Mouse (Mus musculus) midbrain, embryonic 14.5 days (tissue): ENCODE data around the gene Dscam. TPM values are rescaled to one million over a fixed set of nuclear protein-coding genes. Genes with fewer than 3 reads are reported as not detected.

Experiments
- ATAC-seq: fragments of 200-750 bp; cut with Nextera tagmentation; 2 replicates; pipeline ENCODE4 v1.8.0; 2017; ENCODE audit warnings: moderate number of reproducible peaks, moderate library complexity; ENCODE audit not compliant: low FRiP score, low TSS enrichment
- DNase-seq: peaks from one replicate; pipeline ENCODE4 v3.0.0-alpha.2; 2015
- H3K27ac ChIP-seq: fragments of 300-500 bp; sonication (generic); replicated peaks from 2 replicates; pipeline ENCODE4 v1.5.1; 2014; ENCODE audit warnings: mild to moderate bottlenecking, low read depth, low read length, moderate library complexity
- H3K27me3 ChIP-seq: fragments of 300-500 bp; sonication (generic); 2 replicates; pipeline ENCODE4 v1.6.1; 2014; ENCODE audit warnings: low read length, control low read depth, mixed read lengths; ENCODE audit not compliant: control insufficient read depth, insufficient read depth
- H3K36me3 ChIP-seq: fragments of 300-500 bp; sonication (generic); 2 replicates; pipeline ENCODE4 v1.6.1; 2014; ENCODE audit warnings: low read length, control low read depth; ENCODE audit not compliant: control insufficient read depth, insufficient read depth
- H3K4me1 ChIP-seq: fragments of 300-500 bp; sonication (generic); 2 replicates; pipeline ENCODE4 v1.6.1; 2014; ENCODE audit warnings: mild to moderate bottlenecking, antibody characterized with exemption, low read length, control low read depth; ENCODE audit not compliant: control insufficient read depth, insufficient read depth
- H3K4me2 ChIP-seq: fragments of 300-500 bp; sonication (generic); 2 replicates; pipeline ENCODE4 v1.6.1; 2014; ENCODE audit warnings: mild to moderate bottlenecking, low read length, moderate library complexity
- H3K4me3 ChIP-seq: fragments of 300-500 bp; sonication (generic); replicated peaks from 2 replicates; pipeline ENCODE4 v1.5.1; 2014; ENCODE audit warnings: low read depth, low read length
- H3K9ac ChIP-seq: fragments of 300-500 bp; sonication (generic); replicated peaks from 2 replicates; pipeline ENCODE4 v1.6.1; 2014; ENCODE audit warnings: mild to moderate bottlenecking, low read length, moderate library complexity
- H3K9me3 ChIP-seq: fragments of 300-500 bp; sonication (generic); 2 replicates; pipeline ENCODE4 v1.6.1; 2016; ENCODE audit warnings: low read length, control low read depth, mixed read lengths; ENCODE audit not compliant: control insufficient read depth
- WGBS: fragments of 180-500 bp; shearing (Covaris S2); extraction: QIAGEN DNeasy Blood & Tissue Kit; methylation state at CpG from one replicate; pipeline ENCODE4 v1.1.7; 2014; 5-methylcytosine and 5-hydroxymethylcytosine counted together
- polyA plus RNA-seq: library from polyadenylated mRNA; unstranded; fragments of >200 nt; fragmentation: Nextera tagmentation; extraction: Ambion mirVana; gene quantifications from 2 replicates; pipeline ENCODE4 v1.2.1, GENCODE M21; 2014

The Dscam gene
- polyA plus RNA-seq, 1 experiment from 2014 or later: 24.7 TPM

GRCm38 (mm10) chr16:96907081-96907480, 263.5 kb downstream of the Dscam start:
- H3K4me3 ChIP-seq: no peak overlapping the region

GRCm38 (mm10) chr16:96906630-96907029, 263.9 kb downstream of the Dscam start:
- H3K4me1 ChIP-seq: peaks cover 7% of the 10 kb centered on the region
- H3K4me2 ChIP-seq: no peak overlapping the region
- WGBS: 84% methylated on average over 2 of the region's 2 CpGs
- no peak overlapping the region for H3K4me3 ChIP-seq
- no peaks in the 10 kb centered on the region for H3K36me3 ChIP-seq
- ATAC-seq: no peak
- DNase-seq: no peak
- H3K9me3 ChIP-seq: no peaks in the 10 kb centered on the region
- no peak overlapping the region for H3K27ac ChIP-seq
- no peaks in the 10 kb centered on the region for H3K27me3 ChIP-seq
- H3K9ac ChIP-seq: no peak overlapping the region

More at GRCm38 (mm10) chr16:96907081-96907480, 263.5 kb downstream of the Dscam start:
- Histone ChIP-seq H3K4me2 (no peak overlapping the region), H3K27me3 (no peaks in the 10 kb centered on the region), H3K27ac (no peak overlapping the region), H3K36me3 (no peaks in the 10 kb centered on the region), H3K9me3 (no peaks in the 10 kb centered on the region), H3K4me1 (peaks cover 7% of the 10 kb centered on the region), H3K9ac (no peak overlapping the region)
- WGBS: 94% methylated on average over 1 of the region's 1 CpGs
- DNase-seq (no peak), ATAC-seq (no peak)

- no peaks in the 10 kb centered on the region for H3K36me3 ChIP-seq
- no peak overlapping the region for H3K9ac ChIP-seq
- no peak for DNase-seq
- 51% methylated on average over 2 of the region's 2 CpGs for WGBS
- H3K4me3 ChIP-seq: no peak overlapping the region
- no peak for ATAC-seq
- H3K27me3 ChIP-seq: no peaks in the 10 kb centered on the region
- H3K9me3 ChIP-seq: no peaks in the 10 kb centered on the region
- no peak overlapping the region for H3K4me2 ChIP-seq
- peak overlapping the region; percentile 39; the same call in 1 of the 2 replicates for H3K27ac ChIP-seq
- H3K4me1 ChIP-seq: peaks cover 7% of the 10 kb centered on the region
These were observed 265.8 kb downstream of the Dscam start for GRCm38 (mm10) chr16:96904761-96905160.

DNA sequence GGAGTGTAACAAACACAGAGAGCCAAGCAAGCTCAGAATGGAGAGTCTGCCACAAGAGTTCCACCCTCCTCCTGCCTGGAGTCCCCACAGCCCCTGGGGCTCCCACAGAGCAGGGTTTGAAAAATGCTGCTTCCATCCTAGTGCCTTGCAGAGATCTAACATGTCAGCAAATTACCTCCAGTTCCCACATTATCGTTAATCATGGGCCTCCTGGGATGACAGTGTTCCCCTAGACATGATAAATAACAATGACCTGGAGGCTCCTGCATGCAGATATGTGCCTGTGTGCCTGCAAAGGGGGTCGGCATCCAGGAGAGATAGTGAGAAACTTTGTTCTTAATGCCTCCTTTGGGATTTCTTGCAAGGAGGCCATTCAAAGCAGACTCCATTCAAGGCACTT, 266.2 kb downstream of the Dscam start:
- WGBS: 28% methylated on average over 2 of the region's 2 CpGs
- no peak for ATAC-seq
- Histone ChIP-seq H3K4me2 (no peak overlapping the region), H3K36me3 (no peaks in the 10 kb centered on the region), H3K4me1 (peaks cover 7% of the 10 kb centered on the region), H3K27me3 (no peaks in the 10 kb centered on the region), H3K9ac (no peak overlapping the region), H3K4me3 (no peak overlapping the region), H3K9me3 (no peaks in the 10 kb centered on the region), H3K27ac (peak overlapping the region; percentile 39)
- peak; percentile 30 for DNase-seq

- H3K4me1 ChIP-seq: peaks cover 7% of the 10 kb centered on the region
- no peak for ATAC-seq
- H3K4me3 ChIP-seq: no peak overlapping the region
- H3K9ac ChIP-seq: no peak overlapping the region
- DNase-seq: no peak
- H3K27me3 ChIP-seq: no peaks in the 10 kb centered on the region
- H3K4me2 ChIP-seq: no peak overlapping the region
- no peaks in the 10 kb centered on the region for H3K9me3 ChIP-seq
- no peak overlapping the region for H3K27ac ChIP-seq
- H3K36me3 ChIP-seq: no peaks in the 10 kb centered on the region
These were observed 268.0 kb downstream of the Dscam start for GRCm38 (mm10) chr16:96902596-96902995.

GRCm38 (mm10) chr16:96901234-96902014, 269.1 kb downstream of the Dscam start:
- H3K9ac ChIP-seq: no peak overlapping the region
- no peak for ATAC-seq
- no peak overlapping the region for H3K4me2 ChIP-seq
- H3K4me1 ChIP-seq: peaks cover 9% of the 10 kb centered on the region
- H3K4me3 ChIP-seq: no peak overlapping the region
- no peak overlapping the region for H3K27ac ChIP-seq
- H3K27me3 ChIP-seq: no peaks in the 10 kb centered on the region
- 83% methylated on average over 3 of the region's 3 CpGs for WGBS
- no peak for DNase-seq
- no peaks in the 10 kb centered on the region for H3K9me3 ChIP-seq
- no peaks in the 10 kb centered on the region for H3K36me3 ChIP-seq

GRCm38 (mm10) chr16:96899329-96899728, 271.2 kb downstream of the Dscam start:
- no peak overlapping the region for H3K9ac ChIP-seq
- H3K27ac ChIP-seq: no peak overlapping the region
- no peak overlapping the region for H3K4me3 ChIP-seq
- ATAC-seq (no peak), DNase-seq (no peak)
- peaks cover 15% of the 10 kb centered on the region for H3K4me1 ChIP-seq
- no peaks in the 10 kb centered on the region for H3K27me3 ChIP-seq
- no peak overlapping the region for H3K4me2 ChIP-seq
- H3K36me3 ChIP-seq: no peaks in the 10 kb centered on the region
- H3K9me3 ChIP-seq: no peaks in the 10 kb centered on the region

DNA sequence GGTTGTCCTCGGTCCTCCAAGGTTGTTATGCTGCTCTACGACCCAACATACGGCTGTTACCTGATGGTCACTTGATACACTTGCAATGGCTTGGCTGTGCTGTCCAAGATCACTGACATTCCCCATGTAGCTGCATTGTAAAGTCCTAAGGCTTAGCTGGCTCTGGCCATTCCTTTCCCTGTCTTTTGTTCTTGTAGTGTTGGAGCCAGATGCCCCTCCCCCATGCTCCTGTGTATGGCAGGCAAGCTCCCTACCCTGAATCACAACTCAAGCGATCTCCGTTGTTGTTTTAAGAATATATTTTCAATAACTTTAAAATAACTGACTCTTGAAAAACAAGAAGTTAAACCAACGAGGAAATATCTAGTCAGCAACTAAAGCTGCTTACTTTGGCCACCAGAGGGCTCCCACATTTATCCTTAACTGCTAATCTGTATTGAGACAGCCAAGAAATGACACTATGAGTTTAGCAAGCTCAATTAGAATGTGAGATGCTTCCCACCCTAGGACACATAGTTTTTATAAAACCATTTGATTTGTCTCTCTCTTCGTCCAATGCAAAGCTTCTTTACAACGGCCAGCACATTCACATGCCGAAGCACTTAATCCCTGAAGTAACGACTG, 273.9 kb downstream of the Dscam start:
- Histone ChIP-seq H3K27ac (peak overlapping the region; percentile 46; the same call in 1 of the 2 replicates), H3K4me3 (no peak overlapping the region), H3K27me3 (no peaks in the 10 kb centered on the region), H3K9ac (no peak overlapping the region), H3K4me2 (no peak overlapping the region), H3K36me3 (no peaks in the 10 kb centered on the region), H3K4me1 (peaks cover 10% of the 10 kb centered on the region; the same call in 1 of the 2 replicates), H3K9me3 (no peaks in the 10 kb centered on the region)
- ATAC-seq: no peak
- WGBS: 35% methylated on average over 10 of the region's 10 CpGs
- peak; percentile 88 for DNase-seq

DNA sequence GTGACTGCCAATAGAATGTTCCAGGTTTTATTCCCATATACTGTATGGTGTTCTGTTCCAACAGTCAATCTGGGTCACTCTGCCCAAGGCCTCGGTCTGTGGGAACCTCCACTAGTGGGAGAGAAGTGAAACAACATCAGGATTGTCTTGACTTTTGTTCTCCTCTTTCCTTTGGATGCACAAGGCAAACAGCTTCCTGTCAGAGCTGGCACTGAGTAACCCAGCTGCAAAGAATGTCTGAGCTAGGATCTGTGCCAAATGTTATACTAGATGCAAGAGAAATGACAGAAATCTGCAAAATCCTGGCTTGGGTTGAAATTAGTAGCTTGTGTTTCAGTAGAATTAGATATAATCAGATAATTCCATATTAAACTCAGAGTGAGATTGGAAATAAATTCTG, 282.5 kb downstream of the Dscam start:
- no peak for DNase-seq
- Histone ChIP-seq H3K36me3 (no peaks in the 10 kb centered on the region), H3K4me3 (no peak overlapping the region), H3K27me3 (no peaks in the 10 kb centered on the region), H3K9ac (no peak overlapping the region), H3K4me1 (0 out of 2 replicates have a peak, but pooled peaks cover 5% of the 10 kb centered on the region), H3K9me3 (no peaks in the 10 kb centered on the region), H3K4me2 (no peak overlapping the region), H3K27ac (no peak overlapping the region)
- 79% methylated on average over 1 of the region's 1 CpGs for WGBS
- no peak for ATAC-seq
